Mouse (Mus musculus) testis, postnatal 14 days (tissue): ENCODE measurements around the gene Dpysl5.
"Not testable (repeated sequence)": the region's sequence is repeated elsewhere in the genome, so short reads cannot be mapped to it uniquely, and the experiment has no call there.

Experiments used
- DNase-seq: peaks from one replicate; pipeline ENCODE4 v3.0.0; 2021; ENCODE audit warnings: low spot score

Gene Dpysl5

DNA sequence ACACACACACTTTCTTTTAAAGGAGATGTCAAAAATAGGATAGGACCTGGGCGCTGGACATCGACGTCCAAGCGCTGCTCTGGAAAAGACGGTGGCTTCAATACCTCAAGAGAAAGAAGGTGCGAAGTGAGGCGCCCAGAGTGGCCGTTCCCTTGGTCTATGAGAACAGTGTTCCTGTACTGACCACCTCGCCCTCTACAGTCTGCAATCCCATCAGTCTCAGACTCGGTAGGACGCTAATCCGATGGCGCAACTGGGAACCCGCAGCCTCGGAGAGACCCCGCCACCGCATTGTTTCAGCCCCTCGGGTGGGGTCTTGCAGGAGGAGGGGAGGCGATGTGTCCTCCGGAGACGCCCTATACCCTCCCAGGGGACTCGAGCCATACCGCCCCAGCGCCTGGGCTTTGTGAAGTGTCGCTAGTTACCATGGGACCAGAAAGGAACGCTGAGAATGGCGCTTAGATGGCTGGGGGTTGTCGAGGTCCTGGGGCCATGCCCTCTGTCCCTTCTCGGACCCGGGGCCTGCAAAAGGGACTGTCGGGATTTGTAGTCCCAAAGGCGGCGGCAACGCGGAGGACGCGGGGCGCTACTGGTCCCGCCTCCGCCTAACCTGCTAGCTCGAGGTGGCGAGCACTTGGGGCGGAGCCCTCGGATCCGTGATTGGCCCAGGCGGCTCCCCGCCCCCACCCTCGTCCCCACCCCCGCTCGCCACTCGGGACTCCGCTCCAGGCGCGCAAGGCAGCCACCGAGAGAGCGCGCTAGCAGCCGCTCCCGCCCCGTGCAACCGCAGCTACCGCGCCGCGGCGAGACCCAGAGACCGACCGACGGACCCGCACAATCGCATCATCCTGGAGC is at the start of gene Dpysl5:
Gene Dpysl5 (plus strand): TSS at position 418 of the 855 bp plus-strand sequence.
- DNase-seq = peak; percentile 82

GRCm38 (mm10) chr5:30665360-30665759 is 46.0 kb upstream of the Dpysl5 start:
- DNase-seq = no peak

GRCm38 (mm10) chr5:30665968-30666367 is 45.4 kb upstream of the Dpysl5 start:
- no peak for DNase-seq

DNA sequence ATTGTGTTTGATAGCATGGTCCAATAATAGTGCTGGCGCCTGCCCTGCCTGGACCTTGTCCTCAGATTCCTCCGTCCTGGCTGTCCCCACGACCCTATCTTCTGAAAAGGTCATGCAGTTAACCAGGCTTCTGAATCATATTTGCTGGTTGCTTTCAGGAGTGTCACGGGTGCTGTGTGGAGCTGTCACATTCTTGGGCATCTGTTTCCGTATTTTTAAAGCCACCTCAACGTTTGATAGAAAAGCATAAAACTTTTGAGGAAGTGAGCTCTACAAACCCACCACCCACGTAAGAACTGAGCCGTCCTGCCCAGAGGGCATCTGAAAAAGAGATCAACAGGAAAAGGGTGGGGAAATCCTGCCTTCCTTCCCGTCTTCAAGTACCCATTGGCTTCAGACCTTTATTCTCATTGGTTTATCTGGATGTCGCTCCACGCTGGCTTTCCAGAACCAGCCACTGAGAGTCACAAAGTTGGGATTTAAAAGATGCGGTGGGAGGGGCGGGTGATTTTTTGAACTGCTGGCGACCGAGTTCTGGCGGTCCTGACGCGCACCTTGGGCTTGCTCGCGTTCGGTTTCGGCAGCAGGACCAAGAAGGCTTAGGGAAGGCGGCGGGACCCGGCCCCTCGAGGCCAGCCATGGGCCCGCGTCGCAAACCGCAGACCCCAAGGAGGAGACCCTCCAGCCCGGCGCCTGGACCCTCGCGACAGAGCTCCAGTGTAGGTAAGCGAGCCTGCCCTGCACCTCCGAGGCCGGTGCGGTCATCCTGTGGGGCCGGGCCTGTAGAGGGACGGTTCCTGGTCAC is 44.8 kb upstream of the Dpysl5 start, which contains the start of gene Cenpa:
Gene Cenpa (plus strand): TSS at position 387 of the 805 bp plus-strand sequence.
- peak; percentile 92 for DNase-seq

DNA sequence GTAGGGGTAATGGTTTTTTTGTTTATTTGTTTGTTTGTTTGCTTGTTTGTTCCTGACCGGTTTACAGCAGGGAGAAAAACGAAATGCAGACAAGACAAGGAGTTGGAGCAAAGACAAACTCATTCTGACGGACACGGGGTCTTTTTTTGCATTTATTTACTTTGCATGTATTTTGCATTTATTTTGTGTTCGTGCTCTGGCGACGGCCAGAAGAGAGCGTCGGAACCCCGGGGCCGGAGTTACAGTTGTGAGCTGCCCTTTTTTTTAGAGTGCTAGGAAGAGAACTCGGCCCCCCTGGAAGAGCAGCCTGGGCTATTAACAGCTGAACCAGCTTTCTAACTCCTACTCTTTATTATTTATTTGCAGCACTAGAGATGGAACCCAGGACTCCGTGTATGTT is 44.1 kb upstream of the Dpysl5 start:
- no peak for DNase-seq

DNA sequence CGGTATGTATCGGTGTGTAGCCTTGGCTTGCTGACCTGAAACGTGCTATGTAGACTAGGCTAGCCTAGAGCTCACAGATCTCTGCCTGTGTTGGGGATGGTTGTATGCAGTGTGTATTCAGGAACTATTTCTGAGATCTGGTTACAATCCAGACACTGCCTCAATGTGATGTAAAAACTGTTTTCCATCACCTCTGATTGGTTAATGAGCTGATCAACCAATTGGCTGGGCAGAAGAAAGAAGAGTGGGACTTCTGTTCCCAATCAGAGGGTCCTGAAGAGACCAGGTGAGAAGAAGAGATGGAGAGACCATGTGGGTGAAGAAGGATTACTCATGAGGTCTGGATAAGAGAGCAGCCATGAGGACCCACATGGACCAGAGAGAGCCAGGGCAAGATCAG is 43.7 kb upstream of the Dpysl5 start:
- DNase-seq = no peak

DNA sequence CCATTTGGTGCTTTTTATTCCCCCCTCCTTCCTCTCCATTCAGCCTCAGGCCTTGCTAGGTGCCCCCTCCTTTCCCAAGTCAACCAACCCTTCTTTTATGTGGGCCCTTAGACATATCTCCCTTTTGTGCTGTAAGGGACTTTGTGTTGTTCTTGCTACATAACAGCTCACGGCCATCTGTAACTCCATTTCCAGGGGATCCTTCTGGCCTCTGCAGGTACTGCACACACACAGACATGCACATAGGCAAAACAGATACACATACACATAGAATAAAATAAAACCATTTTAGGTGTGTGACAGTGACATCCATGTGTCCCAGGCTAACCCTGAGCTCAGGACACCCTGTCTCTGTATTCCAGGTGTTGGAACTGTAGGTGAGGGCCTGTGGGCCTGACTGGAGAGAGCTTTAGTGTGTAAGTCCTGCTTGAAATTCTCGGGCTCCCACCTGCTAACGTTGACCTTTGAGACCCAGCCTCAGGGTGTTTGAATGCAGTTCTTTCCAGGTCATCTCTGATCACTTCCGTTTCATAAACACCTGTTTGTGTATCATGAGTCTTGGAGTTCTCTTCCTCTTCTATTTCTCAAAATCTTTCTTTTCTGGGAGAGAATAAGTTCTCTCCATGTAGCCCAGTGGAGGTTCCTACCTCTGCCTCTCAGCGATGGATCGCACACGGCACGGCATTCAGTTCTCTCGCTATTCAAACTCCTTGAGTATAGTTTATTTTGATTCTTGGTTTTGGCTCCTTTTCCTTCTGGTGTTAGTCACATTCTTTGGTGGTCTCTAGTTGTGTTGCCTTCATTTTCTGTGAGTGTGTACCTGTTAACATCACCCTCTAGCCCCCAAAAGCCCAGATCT is 42.5 kb upstream of the Dpysl5 start:
- DNase-seq = no peak

DNA sequence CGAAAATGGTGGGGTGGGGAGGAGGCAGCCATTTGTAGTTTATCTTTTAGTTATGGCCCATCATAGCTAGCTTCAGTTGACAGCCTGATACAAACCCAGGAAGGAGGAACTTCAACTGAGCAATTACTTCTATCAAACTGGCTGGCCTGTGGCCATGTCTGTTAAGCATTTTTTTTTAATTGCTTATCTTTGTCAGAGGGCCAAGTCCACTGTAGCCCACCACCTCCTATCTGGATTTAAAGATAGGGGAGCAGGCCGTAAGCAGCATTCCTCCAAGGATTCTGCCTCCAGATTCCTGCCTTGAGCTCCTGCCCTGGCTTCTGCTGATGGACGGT is 41.9 kb upstream of the Dpysl5 start:
- DNase-seq = no peak

GRCm38 (mm10) chr5:30670091-30670490 is 41.3 kb upstream of the Dpysl5 start:
- no peak for DNase-seq

DNA sequence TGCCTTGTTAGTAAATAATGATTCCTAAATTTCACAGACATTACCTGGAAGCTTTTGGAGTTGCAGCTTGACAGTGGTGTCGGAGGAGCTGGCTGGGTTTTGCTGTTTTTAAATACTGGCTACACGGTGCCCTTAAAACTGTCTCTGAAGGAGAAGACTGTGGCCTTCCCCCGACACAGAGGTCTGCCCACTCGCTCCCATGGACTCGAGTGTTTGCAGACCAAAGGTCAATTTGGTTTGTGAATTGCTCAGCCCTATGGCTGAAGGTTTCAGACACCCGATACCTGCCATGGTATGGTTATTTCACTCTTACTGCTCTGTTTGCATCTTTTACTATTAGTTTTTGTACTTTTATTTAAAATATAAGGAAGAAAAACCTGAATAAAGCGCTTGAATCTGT is 37.4 kb upstream of the Dpysl5 start:
- no peak for DNase-seq

DNA sequence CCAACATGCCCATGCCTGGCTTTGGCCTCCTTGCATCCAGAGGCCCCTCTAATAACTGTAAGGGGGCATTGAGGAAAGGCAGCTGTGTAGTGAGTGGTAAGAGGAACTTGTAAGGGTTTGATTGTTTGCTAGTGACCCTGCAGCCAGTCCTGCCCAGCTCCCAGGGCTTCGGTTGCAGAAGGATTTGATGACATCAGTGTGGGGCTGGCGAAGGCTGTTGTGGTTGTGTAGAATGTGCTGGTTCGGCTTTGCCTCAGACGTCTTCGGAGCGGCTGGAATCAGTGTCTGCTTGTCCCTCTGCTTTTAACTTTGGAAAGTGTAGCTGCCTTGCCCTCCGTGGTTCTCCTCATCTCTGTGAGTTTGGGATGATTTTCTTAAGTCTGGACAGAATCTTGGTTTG is 34.6 kb upstream of the Dpysl5 start:
- no peak for DNase-seq

DNA sequence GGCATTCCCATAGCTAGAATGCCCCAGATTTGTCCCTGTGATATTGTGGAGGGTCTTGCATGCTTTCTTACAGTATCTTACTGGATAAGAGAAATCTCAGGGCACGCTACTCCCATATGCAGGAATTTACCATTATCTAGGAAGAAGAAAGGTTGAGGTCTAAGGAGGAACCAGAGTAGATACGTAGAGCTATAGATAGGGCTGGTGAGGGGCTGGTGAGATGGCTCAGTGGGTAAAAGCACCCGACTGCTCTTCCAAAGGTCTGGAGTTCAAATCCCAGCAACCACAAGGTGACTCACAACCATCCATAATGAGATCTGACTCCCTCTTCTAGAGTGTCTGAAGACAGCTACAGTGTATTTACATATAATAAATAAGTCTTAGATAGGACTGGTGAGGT is 33.3 kb upstream of the Dpysl5 start:
- not testable (repeated sequence) for DNase-seq

- no peak for DNase-seq
These were observed 32.6 kb upstream of the Dpysl5 start for GRCm38 (mm10) chr5:30678722-30679296.

DNA sequence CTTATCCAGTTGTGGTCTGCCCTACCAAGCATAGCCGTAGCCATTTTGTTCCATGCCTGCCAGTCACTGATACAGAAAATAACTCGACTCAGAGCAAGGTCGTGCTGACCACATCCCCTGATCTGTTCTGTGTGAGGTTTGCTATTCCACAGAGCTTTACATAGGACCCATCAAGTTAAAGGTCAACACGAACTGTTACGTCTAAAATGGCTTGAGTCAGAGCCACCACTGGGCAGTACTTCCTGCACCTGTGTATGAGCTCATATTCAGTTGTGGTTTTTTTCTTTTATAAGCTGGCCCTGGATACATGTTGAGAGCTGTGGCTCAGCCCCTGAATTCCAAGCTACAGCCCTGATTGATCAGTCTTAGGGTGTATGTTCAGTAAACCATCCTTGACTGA is 31.8 kb upstream of the Dpysl5 start:
- no peak for DNase-seq

- DNase-seq = no peak
These were observed 29.4 kb upstream of the Dpysl5 start for GRCm38 (mm10) chr5:30681970-30682369.

- no peak for DNase-seq
These were observed 28.3 kb upstream of the Dpysl5 start for GRCm38 (mm10) chr5:30682967-30683600.

DNA sequence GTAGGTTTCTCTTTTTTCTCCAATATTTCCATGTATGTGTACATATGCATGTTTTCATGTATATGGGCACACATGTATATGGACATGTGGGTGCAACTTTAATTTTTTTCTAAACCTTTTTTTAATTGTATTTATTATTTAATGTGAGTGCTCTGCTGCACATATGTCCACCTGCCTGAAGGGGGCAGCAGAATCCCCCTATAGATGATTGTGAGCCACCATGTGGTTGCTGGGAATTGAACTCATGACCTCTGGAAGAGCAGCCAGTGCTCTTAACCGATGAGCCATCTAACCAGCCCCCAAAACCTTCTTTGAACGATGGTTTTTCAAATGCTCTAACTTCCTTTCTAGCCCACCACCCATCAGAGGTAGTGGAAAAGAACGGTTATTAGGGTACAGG is 27.4 kb upstream of the Dpysl5 start:
- DNase-seq = no peak

- DNase-seq = no peak
These were observed 24.6 kb upstream of the Dpysl5 start for GRCm38 (mm10) chr5:30686781-30687180.

GRCm38 (mm10) chr5:30700361-30701000 is 10.9 kb upstream of the Dpysl5 start:
- DNase-seq = no peak

DNA sequence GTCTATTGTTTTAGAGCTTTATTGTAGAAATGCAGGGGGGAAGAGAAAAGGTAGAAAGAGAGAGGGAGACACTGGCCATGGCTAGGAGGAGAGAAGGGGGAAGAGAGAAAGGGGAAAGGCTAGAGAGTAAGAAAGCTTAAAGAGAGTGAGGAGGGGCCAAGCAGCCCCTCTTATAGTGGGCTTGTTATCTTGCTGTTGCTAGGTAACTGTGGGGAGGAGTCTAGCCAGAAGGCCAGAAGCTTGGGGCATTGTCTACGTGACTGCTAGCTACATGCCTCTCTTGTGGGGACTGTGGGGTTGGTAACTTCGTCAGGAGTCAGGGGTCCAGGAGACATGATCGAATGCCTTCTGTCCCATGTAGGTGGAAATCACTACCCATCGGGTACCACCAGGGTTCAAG is 10.0 kb upstream of the Dpysl5 start:
- DNase-seq = not testable (repeated sequence)

- DNase-seq = no peak
These were observed 9.5 kb upstream of the Dpysl5 start for GRCm38 (mm10) chr5:30701866-30702265.
